Mouse (Mus musculus): ENCODE measurements at regions not wholly inside any gene's neighbourhood (a gene's known extent, or its start where the extent isn't known, plus 50 kb on each side); places are given as distances from the start of the nearest gene placed in this dataset.
A peak's percentile ranks its signal among the peaks of the same experiment; 100 is the strongest.

- peak in 1 of 2 experiments; percentile 20 for DNase-seq
These were observed 71.4 kb downstream of the Fam173b start for GRCm38 (mm10) chr15:31673038-31673437.

- peak; percentile 60 to 63 for DNase-seq
These were observed 75.1 kb downstream of the Fam173b start for GRCm38 (mm10) chr15:31676771-31677191.

DNA sequence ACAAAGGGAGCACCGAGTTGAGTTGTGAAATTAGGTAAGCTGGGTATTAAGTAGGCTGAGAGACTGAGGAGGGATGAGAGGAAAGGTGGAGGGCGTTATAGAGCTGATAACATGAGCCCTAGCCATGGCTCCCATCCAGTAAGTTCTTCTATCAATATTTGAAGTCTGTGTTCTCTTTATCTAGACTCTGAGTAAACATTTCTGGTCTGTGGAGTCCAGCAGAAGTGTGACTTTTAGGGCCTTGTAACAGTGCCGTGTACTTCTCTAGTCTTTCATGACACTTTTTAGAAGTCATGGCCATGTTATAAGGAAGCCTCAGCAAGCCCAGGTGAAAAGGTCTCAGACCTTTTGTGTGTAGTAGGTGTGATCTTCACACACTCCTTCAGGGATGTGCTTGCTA is 91.5 kb downstream of the Fam173b start:
- DNase-seq = no peak

DNA sequence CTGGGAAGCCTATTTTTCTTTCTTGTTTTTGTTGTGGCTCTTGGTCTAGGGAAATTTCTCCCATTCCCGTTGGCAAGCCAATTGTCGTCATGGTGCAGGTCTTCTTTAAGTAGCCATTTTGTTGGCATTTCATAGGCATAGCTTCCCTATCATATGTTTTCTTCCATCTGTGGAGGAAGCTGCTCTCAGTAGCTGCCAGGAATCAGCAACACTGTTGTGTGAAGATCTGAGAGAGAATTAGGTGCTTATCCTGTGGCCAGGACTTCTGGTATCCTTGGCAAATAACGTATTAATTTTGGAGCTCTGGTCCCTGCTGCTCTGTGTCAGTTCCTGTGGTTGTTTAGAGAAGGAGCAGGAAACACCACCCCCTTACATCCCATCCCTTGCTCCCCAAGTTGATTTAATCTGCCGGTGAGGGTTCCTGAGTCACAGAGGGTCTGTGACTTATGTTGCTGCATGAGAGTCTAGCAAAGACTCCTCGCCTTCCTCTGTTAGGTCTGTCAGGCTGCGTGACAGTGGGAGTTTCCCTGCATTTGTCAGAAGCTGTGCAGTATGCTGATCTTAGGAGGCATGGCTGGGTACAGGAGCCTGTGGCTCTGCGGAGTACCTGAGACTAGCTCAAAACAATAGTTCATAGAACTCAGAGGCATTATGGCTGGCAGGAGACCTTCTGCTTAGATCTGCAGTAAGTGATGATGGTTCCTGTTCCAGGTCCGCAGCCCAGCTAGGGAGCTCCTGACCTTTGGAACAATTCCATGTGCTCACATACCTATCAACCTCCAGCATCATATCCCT is 93.4 kb downstream of the Fam173b start:
- peak in 1 of 2 experiments; percentile 9 for DNase-seq

DNA sequence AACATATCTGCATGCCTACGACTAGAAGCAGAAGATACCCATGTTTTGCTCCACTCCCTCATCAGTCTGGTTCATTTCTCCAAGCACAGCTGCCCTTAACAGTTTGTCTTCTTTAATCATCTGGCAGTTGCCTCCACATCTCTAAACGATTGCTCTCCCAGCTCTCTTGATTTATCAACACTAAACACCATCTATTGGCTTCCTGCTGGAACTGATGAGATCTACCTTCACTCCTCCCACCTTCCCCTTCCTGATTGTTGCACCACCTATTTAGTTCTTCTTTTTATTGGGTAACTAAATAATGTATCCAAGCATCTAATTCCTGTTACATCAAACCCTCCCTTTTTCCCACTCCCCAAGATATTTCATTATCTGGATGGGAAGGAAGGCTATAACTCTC is 101.7 kb downstream of the Fam173b start:
- no peak for DNase-seq

GRCm38 (mm10) chr15:31707416-31707815 is 105.8 kb downstream of the Fam173b start:
- DNase-seq = no peak

DNA sequence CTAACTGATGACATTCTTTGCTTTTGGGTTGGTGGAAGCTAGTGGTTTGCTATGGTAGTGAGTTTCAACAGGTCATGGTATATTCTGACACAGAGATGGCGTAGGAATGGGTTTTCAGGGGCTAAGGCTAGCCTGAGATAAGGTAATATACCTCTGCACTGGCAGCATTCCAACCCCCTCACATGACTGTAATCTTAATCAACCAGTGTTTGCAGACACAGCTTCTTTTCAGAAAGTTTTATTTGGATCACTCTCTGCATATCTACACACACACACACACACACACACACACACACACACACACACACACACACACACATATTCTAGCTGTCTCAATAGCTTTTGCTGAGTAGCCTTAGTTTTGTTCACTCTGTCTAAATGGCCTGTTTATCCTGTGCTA is 119.4 kb downstream of the Fam173b start:
- DNase-seq = no peak

- no peak for DNase-seq
These were observed 120.8 kb downstream of the Fam173b start for GRCm38 (mm10) chr15:31722429-31722828.

DNA sequence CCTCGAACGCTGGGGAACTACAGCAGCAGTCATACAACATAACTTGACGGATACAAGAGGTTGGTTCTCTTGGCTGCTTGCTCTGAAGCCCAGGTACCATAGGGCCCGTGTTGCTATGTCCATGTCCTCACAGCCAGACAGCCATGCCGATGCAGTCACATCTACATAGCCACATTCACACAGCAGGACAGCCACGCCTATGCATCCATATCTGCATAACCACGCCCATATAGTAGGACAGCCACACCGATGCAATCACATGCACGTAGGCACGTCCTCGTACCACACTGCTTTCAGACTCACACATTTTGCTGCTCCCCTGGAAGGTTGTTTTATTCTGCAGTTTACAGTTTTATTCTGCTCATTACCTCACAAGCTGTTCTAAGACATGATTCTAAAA is 122.6 kb downstream of the Fam173b start:
- DNase-seq = no peak

- no peak for DNase-seq
These were observed 127.5 kb downstream of the Fam173b start for GRCm38 (mm10) chr15:31729133-31729532.

DNA sequence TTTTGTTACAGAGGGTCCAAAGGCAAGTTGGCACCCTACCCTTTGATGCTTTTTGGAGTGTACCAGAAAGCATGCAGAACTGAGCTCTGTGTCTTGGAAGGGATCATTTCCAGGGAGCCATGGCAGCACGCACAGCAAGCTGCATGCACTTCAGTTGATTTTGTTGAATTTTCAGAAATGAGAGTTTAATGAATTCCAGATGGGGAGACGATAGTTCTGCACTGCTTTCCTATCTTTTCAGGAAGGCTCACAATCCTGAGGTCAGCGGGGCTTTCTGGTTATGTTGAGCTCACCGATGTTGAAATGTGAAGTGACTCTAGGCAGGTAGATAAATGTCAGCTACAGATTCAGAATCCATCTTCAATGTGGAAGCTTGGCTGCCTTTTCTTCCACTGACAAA is 140.0 kb downstream of the Fam173b start:
- no peak for DNase-seq

DNA sequence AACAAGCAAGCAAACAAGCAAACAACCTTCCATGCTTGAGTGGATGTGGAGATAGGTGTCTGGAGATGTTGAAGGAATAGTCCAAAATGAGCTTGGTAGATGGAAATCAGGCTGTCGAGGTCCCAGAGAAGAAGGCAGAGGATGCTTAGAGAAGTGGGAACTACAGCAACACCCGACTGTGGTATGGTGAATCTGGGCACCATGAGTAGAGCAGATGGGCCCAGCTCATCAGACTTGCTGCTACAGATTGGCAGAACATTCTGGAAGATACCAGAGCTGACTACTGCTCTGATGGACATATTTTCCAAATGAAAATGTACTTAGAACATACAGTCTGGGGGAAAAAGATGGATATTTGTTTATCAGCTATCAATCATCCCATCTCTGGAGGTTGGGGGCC is 142.9 kb downstream of the Fam173b start:
- no peak for DNase-seq

DNA sequence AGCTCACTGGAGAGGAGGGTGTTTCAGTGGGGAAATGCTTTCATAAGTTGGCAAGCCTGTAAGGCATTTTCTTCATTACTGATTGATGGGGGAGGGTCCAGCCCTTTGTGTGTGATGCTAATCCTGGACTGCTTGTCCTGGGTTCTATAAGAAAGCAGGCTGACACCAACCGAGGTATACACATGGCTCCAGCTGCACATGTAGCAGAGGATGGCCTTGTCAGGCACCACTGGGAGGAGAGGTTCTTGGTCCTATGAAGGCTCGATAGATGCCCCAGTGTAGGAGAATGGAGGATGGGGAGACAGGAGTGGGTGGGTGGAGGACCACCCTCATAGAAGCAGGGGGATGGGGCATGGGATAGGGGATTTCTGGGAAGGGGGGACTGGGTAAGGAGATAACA is 151.0 kb downstream of the Fam173b start:
- DNase-seq = no peak

DNA sequence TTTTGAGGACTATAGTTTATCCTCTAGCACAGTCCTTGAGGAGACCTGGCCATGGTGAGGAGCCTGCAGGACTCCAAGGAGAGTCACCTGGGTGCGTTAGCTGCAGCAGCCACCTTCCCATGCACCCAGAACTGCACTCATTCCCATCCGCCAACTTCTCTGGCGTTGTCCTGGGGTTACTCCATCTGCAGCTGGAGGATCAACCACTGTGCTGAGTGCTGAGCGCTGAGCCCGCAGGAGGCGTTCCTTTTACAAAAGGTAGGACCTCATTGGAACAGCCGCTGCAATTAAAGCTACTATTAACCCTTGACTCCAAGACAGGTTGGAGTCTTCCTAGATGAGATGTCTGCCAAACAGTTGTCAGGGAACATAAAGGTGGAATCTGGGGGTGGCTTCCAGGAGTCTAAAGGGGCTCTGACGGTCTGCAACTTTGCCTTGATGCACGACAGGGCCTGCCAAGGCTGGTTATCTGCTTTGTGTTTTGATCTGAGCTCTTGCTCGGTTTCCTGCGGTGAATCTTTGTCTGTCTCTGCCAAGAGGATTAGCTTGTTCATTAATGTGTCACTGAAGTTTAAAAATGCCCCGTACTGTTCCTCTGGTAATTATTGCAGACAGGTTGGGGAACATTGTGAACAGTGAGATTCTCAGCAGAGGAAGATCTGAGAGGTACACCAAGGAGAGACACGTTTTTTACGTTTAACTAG is 152.1 kb downstream of the Fam173b start:
- DNase-seq = no peak

DNA sequence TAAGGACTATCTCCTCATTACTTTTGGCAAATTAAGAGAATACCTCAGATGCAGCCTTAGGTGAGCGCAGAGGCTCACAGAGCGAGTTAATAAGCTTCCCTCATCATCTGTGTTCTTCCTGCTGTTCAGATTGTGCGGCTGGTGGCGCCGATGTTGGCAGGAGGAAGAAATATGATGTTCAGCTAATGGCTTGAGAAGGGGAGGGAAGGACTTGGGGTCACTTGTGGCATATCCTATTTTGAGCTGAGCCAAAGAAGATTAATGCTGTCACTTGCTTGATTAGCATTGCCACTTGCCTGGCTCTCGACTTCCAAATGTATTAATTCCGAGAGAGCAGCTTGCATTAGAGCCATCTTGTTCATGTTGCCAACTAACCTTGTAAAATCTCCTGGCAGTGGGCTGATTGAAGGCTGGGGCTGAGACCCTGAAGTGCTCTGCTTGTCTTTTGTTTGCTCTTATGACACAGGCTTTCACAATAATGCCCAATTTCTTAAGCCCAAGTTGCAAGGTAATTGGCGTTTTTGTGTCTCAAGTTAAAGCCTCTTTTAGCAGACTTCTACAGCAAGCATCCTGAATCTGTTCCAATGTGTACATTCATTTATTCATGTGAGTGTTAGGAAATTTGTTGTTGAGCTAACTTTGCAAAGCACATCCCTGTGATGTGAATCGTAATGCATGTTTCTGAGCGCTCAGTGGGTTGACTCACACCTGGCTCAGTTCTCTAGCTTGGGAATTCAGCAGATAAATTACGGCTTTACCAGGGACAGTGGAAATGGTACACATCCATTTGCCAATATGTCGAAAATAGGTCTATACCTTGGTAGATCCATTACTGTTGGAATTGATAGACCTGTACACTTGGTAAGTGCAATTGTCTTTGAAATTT is 167.6 kb downstream of the Fam173b start:
- no peak for DNase-seq

- DNase-seq = no peak
These were observed 181.4 kb downstream of the Fam173b start for GRCm38 (mm10) chr15:31783081-31783480.

DNA sequence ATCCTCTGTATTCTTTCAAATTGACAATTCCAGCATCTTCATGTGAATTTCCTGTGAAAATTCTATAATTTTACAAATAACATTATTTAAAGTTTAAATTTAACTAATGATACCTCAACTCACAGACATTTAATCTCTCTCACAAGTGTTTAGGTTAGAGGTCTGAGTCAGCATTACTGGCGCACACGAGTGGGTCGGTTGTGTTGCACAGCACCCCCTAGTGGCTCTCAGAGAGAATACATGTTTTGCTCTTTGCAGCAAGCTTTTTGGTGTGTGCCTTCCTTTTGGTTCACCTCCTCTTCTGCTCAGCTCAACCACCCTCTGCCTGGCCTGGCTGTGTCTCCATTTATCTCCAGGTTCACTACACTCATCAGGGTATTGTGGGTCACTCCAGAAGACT is 183.4 kb downstream of the Fam173b start:
- peak in 1 of 2 experiments; percentile 4 for DNase-seq

DNA sequence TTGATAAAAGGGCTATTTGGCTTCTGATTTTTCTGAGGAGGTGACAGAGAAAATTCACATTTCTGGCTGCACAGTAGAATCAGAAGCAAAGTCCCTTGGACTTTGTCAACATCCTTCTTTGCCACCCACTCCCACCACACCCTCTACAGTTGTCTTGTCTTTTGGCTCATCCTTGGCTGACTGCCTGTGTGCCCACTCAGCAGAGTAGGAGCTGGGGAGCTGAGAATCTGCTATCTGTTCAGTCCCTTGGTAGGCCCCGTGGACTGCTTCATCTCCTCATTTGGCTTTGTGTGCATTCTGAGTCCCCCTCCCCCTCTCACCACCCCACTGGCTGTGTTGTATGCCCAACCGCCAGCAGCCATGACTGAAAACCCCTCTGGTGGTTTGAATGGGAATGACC is 197.2 kb downstream of the Fam173b start:
- no peak for DNase-seq

GRCm38 (mm10) chr15:31805522-31805921 is 203.9 kb downstream of the Fam173b start:
- DNase-seq = peak; percentile 12 to 33

GRCm38 (mm10) chr15:31815551-31815950 is 213.9 kb downstream of the Fam173b start:
- no peak for DNase-seq

GRCm38 (mm10) chr15:31819219-31819618 is 217.6 kb downstream of the Fam173b start:
- DNase-seq = no peak

- DNase-seq = peak; percentile 5 to 20
These were observed 225.6 kb downstream of the Fam173b start for GRCm38 (mm10) chr15:31827219-31827618.

GRCm38 (mm10) chr15:31841519-31841918 is 239.9 kb downstream of the Fam173b start:
- no peak for DNase-seq

All from heart, adult 18-20 months (tissue).